Mouse (Mus musculus) C2C12 (cell line): ENCODE measurements around the gene Etv6.

Experiments used
- CEBPB ChIP-seq: IDR thresholded peaks from one replicate; pipeline ENCODE4 v1.6.1; 2011; ENCODE audit warnings: low read depth, mild to moderate bottlenecking, control low read depth, moderate library complexity
- CTCF ChIP-seq: IDR thresholded peaks from one replicate; pipeline ENCODE4 v1.5.1; 2011; ENCODE audit not compliant: control insufficient read depth, insufficient read depth, insufficient read length
- MAX ChIP-seq: IDR thresholded peaks from one replicate; pipeline ENCODE4 v1.6.1; 2011; ENCODE audit warnings: mild to moderate bottlenecking, control low read depth
- MYOD1 ChIP-seq: IDR thresholded peaks from one replicate; pipeline ENCODE4 v1.6.1; 2011; ENCODE audit warnings: low read depth; ENCODE audit not compliant: control insufficient read depth, insufficient read length
- MYOG ChIP-seq: IDR thresholded peaks from one replicate; pipeline ENCODE4 v1.6.1; 2011; ENCODE audit not compliant: control insufficient read depth, insufficient read length; ENCODE audit errors: extremely low read depth

DNA sequence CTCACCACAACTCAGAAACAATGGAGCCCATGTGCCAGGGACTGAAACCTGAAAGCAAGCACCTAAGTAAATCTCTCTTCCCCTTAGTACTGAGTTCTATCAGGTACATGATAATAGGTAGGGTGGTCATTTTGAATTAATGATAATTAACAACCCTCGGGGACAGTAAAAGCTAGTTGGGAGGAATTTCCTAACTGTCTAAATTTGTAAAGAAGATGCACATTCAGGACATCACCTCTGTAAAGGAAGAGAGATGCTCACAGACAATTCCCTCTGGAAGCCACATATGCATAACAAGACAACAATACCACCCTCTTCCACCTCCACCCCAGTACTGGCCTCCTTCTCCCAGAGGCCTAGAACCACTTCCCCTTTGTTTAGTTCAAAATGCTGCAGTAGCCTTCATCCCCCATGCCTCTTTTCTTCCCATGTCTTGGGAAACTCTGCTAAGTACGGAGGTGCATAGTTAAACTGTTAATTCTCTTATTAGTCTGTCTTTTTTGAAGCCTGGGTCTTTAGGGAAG lies 48.4 kb upstream of the Etv6 start:
- TF ChIP-seq CTCF, result no peak
- TF ChIP-seq MYOD1, result no peak
- no peak for TF ChIP-seq CEBPB
- no peak for TF ChIP-seq MAX
- TF ChIP-seq MYOG, result no peak
